Mouse (Mus musculus) 3134 (cell line): ENCODE measurements around the gene Zc3h8.
A peak's percentile ranks its signal among the peaks of the same experiment; 100 is the strongest.

Source experiments
- DNase-seq: peaks from one replicate; pipeline ENCODE4 v3.0.0-alpha.2; 2011; ENCODE audit warnings: low spot score; ENCODE audit not compliant: insufficient read length; ENCODE audit errors: extremely low read depth

Zc3h8 gene

GRCm38 (mm10) chr2:128943538-128944528 is at the start of gene Zc3h8:
Gene Zc3h8, minus strand, starts transcription at chr2:128944077.
- DNase-seq: peak; percentile 98

GRCm38 (mm10) chr2:128984746-128985145 is 40.9 kb upstream of the Zc3h8 start:
- no peak for DNase-seq

- no peak for DNase-seq
Measured at GRCm38 (mm10) chr2:128975572-128975971, 31.7 kb upstream of the Zc3h8 start.

GRCm38 (mm10) chr2:128972301-128972700 is 28.4 kb upstream of the Zc3h8 start:
- DNase-seq: no peak

GRCm38 (mm10) chr2:128968475-128969083 is 24.7 kb upstream of the Zc3h8 start:
- no peak for DNase-seq

- peak; percentile 82 for DNase-seq
Measured at GRCm38 (mm10) chr2:128967661-128968441, 24.0 kb upstream of the Zc3h8 start, which contains the start of gene Gm10762. Gene Gm10762, minus strand, starts transcription at chr2:128967725.

- peak; percentile 98 for DNase-seq
Measured at GRCm38 (mm10) chr2:128966641-128967580, 23.0 kb upstream of the Zc3h8 start, which contains the start of gene Zc3h6. Gene Zc3h6, plus strand, starts transcription at chr2:128967402.

- no peak for DNase-seq
Measured at GRCm38 (mm10) chr2:128966236-128966635, 22.4 kb upstream of the Zc3h8 start.

GRCm38 (mm10) chr2:128965505-128966105 is 21.7 kb upstream of the Zc3h8 start:
- DNase-seq: no peak

- DNase-seq: no peak
Measured at GRCm38 (mm10) chr2:128954186-128954585, 10.3 kb upstream of the Zc3h8 start.

- DNase-seq: peak; percentile 29
Measured at GRCm38 (mm10) chr2:128947962-128948588, 4.2 kb upstream of the Zc3h8 start.

- no peak for DNase-seq
Measured at GRCm38 (mm10) chr2:128936256-128936655, 7.6 kb downstream of the Zc3h8 start.

- DNase-seq: no peak
Measured at GRCm38 (mm10) chr2:128930704-128931103, 13.2 kb downstream of the Zc3h8 start.

GRCm38 (mm10) chr2:128928446-128928845 is 15.4 kb downstream of the Zc3h8 start:
- DNase-seq: no peak

GRCm38 (mm10) chr2:128924799-128925198 is 19.1 kb downstream of the Zc3h8 start:
- no peak for DNase-seq

GRCm38 (mm10) chr2:128916528-128916927 is 27.3 kb downstream of the Zc3h8 start:
- no peak for DNase-seq

- DNase-seq: no peak
Measured at GRCm38 (mm10) chr2:128914978-128915377, 28.9 kb downstream of the Zc3h8 start.

GRCm38 (mm10) chr2:128903661-128904060 is 40.2 kb downstream of the Zc3h8 start:
- peak; percentile 11 for DNase-seq

GRCm38 (mm10) chr2:128902843-128903242 is 41.0 kb downstream of the Zc3h8 start:
- no peak for DNase-seq
